Mouse (Mus musculus): Measurements from ENCODE around the gene Gm10037. TPM values are rescaled to one million over a fixed set of nuclear protein-coding genes. Genes with fewer than 3 reads are reported as not detected.
"Not testable (repeated sequence)": the region's sequence is repeated elsewhere in the genome, so short reads cannot be mapped to it uniquely, and the experiment has no call there.

The Gm10037 gene
- polyA plus RNA-seq, 1 experiment: 10.4 TPM

- no peak for TF ChIP-seq CTCF (IDR thresholded peaks at IDR 0.05; ENCODE audit: control insufficient read depth, insufficient read depth, low read length)
- TF ChIP-seq POLR2A (IDR thresholded peaks at IDR 0.05; ENCODE audit: borderline replicate concordance, control insufficient read depth, low read depth, low read length): no peak
- 84% methylated on average over 1 of the region's 1 CpGs for WGBS
- H3K27ac ChIP-seq (ENCODE audit: control insufficient read depth, insufficient read depth, low read depth, low read length, poor library complexity): no peak overlapping the region
- H3K4me3 ChIP-seq (replicated peaks; ENCODE audit: control insufficient read depth, low read depth, low read length): no peak overlapping the region
- H3K4me1 ChIP-seq (ENCODE audit: control insufficient read depth, insufficient read depth, low read length): peaks cover 1% of the 10 kb centered on the region; the same call in 1 of the 2 replicates
Measured at GRCm38 (mm10) chr13:67818636-67819035, 12.3 kb upstream of the Gm10037 start.

GRCm38 (mm10) chr13:67833137-67833536 is 2.2 kb downstream of the Gm10037 start:
- H3K27ac ChIP-seq (ENCODE audit: control insufficient read depth, insufficient read depth, low read depth, low read length, poor library complexity); H3K4me3 ChIP-seq (replicated peaks; ENCODE audit: control insufficient read depth, low read depth, low read length); H3K4me1 ChIP-seq (ENCODE audit: control insufficient read depth, insufficient read depth, low read length): not testable (repeated sequence)

- TF ChIP-seq POLR2A (IDR thresholded peaks at IDR 0.05; ENCODE audit: borderline replicate concordance, control insufficient read depth, low read depth, low read length) (no peak), CTCF (IDR thresholded peaks at IDR 0.05; ENCODE audit: control insufficient read depth, insufficient read depth, low read length) (no peak)
- no peaks in the 10 kb centered on the region for H3K4me1 ChIP-seq (ENCODE audit: control insufficient read depth, insufficient read depth, low read length)
- H3K4me3 ChIP-seq (replicated peaks; ENCODE audit: control insufficient read depth, low read depth, low read length): no peak overlapping the region
- 50% methylated on average over 6 of the region's 6 CpGs for WGBS
- no peak overlapping the region for H3K27ac ChIP-seq (ENCODE audit: control insufficient read depth, insufficient read depth, low read depth, low read length, poor library complexity)
Measured at GRCm38 (mm10) chr13:67843775-67844118, 12.8 kb downstream of the Gm10037 start.

- Histone ChIP-seq H3K27ac (ENCODE audit: control insufficient read depth, insufficient read depth, low read depth, low read length, poor library complexity) (no peak overlapping the region), H3K4me3 (replicated peaks; ENCODE audit: control insufficient read depth, low read depth, low read length) (no peak overlapping the region), H3K4me1 (ENCODE audit: control insufficient read depth, insufficient read depth, low read length) (no peaks in the 10 kb centered on the region)
- WGBS: 3% methylated on average over 15 of the region's 19 CpGs
- no peak for TF ChIP-seq POLR2A (IDR thresholded peaks at IDR 0.05; ENCODE audit: borderline replicate concordance, control insufficient read depth, low read depth, low read length)
- TF ChIP-seq CTCF (IDR thresholded peaks at IDR 0.05; ENCODE audit: control insufficient read depth, insufficient read depth, low read length): 0 out of 2 replicates have a peak, but pooled peaks have one; percentile 16
Measured at GRCm38 (mm10) chr13:67844119-67844852, 13.4 kb downstream of the Gm10037 start.

GRCm38 (mm10) chr13:67844853-67845194 is 13.9 kb downstream of the Gm10037 start:
- 44% methylated on average over 8 of the region's 8 CpGs for WGBS
- Histone ChIP-seq H3K27ac (ENCODE audit: control insufficient read depth, insufficient read depth, low read depth, low read length, poor library complexity) (no peak overlapping the region), H3K4me1 (ENCODE audit: control insufficient read depth, insufficient read depth, low read length) (no peaks in the 10 kb centered on the region), H3K4me3 (replicated peaks; ENCODE audit: control insufficient read depth, low read depth, low read length) (no peak overlapping the region)
- no peak for TF ChIP-seq POLR2A (IDR thresholded peaks at IDR 0.05; ENCODE audit: borderline replicate concordance, control insufficient read depth, low read depth, low read length)
- TF ChIP-seq CTCF (IDR thresholded peaks at IDR 0.05; ENCODE audit: control insufficient read depth, insufficient read depth, low read length): no peak

- Histone ChIP-seq H3K4me3 (replicated peaks; ENCODE audit: control insufficient read depth, low read depth, low read length) (no peak overlapping the region), H3K27ac (ENCODE audit: control insufficient read depth, insufficient read depth, low read depth, low read length, poor library complexity) (no peak overlapping the region), H3K4me1 (ENCODE audit: control insufficient read depth, insufficient read depth, low read length) (no peaks in the 10 kb centered on the region)
- TF ChIP-seq POLR2A (IDR thresholded peaks at IDR 0.05; ENCODE audit: borderline replicate concordance, control insufficient read depth, low read depth, low read length): no peak
- no peak for TF ChIP-seq CTCF (IDR thresholded peaks at IDR 0.05; ENCODE audit: control insufficient read depth, insufficient read depth, low read length)
- WGBS: 70% methylated on average over 3 of the region's 3 CpGs
Measured at GRCm38 (mm10) chr13:67850361-67850760, 19.5 kb downstream of the Gm10037 start.

- H3K4me3 ChIP-seq (replicated peaks; ENCODE audit: control insufficient read depth, low read depth, low read length): no peak overlapping the region
- TF ChIP-seq POLR2A (IDR thresholded peaks at IDR 0.05; ENCODE audit: borderline replicate concordance, control insufficient read depth, low read depth, low read length) (no peak), CTCF (IDR thresholded peaks at IDR 0.05; ENCODE audit: control insufficient read depth, insufficient read depth, low read length) (no peak)
- H3K4me1 ChIP-seq (ENCODE audit: control insufficient read depth, insufficient read depth, low read length): no peaks in the 10 kb centered on the region
- WGBS: 71% methylated on average over 6 of the region's 6 CpGs
- no peak overlapping the region for H3K27ac ChIP-seq (ENCODE audit: control insufficient read depth, insufficient read depth, low read depth, low read length, poor library complexity)
Measured at GRCm38 (mm10) chr13:67853130-67853529, 22.2 kb downstream of the Gm10037 start.

- no peak overlapping the region for H3K27ac ChIP-seq (ENCODE audit: control insufficient read depth, insufficient read depth, low read depth, low read length, poor library complexity)
- TF ChIP-seq CTCF (IDR thresholded peaks at IDR 0.05; ENCODE audit: control insufficient read depth, insufficient read depth, low read length): no peak
- TF ChIP-seq POLR2A (IDR thresholded peaks at IDR 0.05; ENCODE audit: borderline replicate concordance, control insufficient read depth, low read depth, low read length): no peak
- no peak overlapping the region for H3K4me3 ChIP-seq (replicated peaks; ENCODE audit: control insufficient read depth, low read depth, low read length)
- no peaks in the 10 kb centered on the region for H3K4me1 ChIP-seq (ENCODE audit: control insufficient read depth, insufficient read depth, low read length)
- 57% methylated on average over 2 of the region's 2 CpGs for WGBS
Measured at GRCm38 (mm10) chr13:67853983-67854382, 23.1 kb downstream of the Gm10037 start.

- Histone ChIP-seq H3K27ac (ENCODE audit: control insufficient read depth, insufficient read depth, low read depth, low read length, poor library complexity) (no peak overlapping the region), H3K4me3 (replicated peaks; ENCODE audit: control insufficient read depth, low read depth, low read length) (no peak overlapping the region), H3K4me1 (ENCODE audit: control insufficient read depth, insufficient read depth, low read length) (no peaks in the 10 kb centered on the region)
- 32% methylated on average over 1 of the region's 1 CpGs for WGBS
- TF ChIP-seq POLR2A (IDR thresholded peaks at IDR 0.05; ENCODE audit: borderline replicate concordance, control insufficient read depth, low read depth, low read length) (no peak), CTCF (IDR thresholded peaks at IDR 0.05; ENCODE audit: control insufficient read depth, insufficient read depth, low read length) (no peak)
Measured at GRCm38 (mm10) chr13:67857317-67857716, 26.4 kb downstream of the Gm10037 start.
